Mouse (Mus musculus): ENCODE measurements around the gene Cox20.

DNA sequence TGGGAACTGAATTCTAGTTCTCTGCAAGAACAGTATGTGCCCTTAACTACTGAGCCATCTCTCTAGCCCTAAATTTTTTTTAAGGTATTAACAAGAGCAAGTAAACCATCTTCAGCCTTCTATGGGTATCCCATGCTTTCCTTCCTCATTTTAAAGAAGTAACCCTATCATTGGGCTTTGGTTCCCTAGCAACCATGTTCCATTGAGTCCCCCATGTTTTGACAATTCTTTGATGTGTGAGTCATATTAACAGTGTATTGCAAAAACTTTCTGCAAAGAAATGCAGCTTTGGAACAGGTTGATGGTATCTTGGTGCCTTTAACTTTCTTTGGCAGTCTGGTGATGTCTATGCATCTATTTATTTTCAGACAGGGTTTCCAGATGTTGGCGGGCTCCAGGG lies 24.9 kb upstream of the Cox20 start:
- TF ChIP-seq HCFC1 (IDR thresholded peaks at IDR 0.05; ENCODE audit: borderline replicate concordance, insufficient read depth, low read length) = no peak
- TF ChIP-seq ZNF384 (IDR thresholded peaks at IDR 0.05; ENCODE audit: low read depth, low read length) = no peak
- no peak for TF ChIP-seq MAFK (IDR thresholded peaks at IDR 0.05; ENCODE audit: insufficient read depth, low read depth, low read length)
- no peak for TF ChIP-seq ZC3H11A (IDR thresholded peaks at IDR 0.05; ENCODE audit: borderline replicate concordance, low read depth, low read length)
- TF ChIP-seq CHD2 (IDR thresholded peaks at IDR 0.05; ENCODE audit: low read depth, low read length) = no peak
